Mouse (Mus musculus) olfactory bulb, adult 2 months (tissue): ENCODE results near the gene Aldh1l1. TPM values are rescaled to one million over a fixed set of nuclear protein-coding genes. Genes with fewer than 3 reads are reported as not detected.

ENCODE experiments used
- H3K27ac ChIP-seq: fragments of 200-500 bp; 2 replicates; pipeline ENCODE4 v1.5.1; 2012; ENCODE audit warnings: low read depth, low read length; ENCODE audit not compliant: insufficient read depth
- H3K4me1 ChIP-seq: fragments of 200-500 bp; 2 replicates; pipeline ENCODE4 v1.6.1; 2012; ENCODE audit warnings: low read length; ENCODE audit not compliant: control insufficient read depth, insufficient read depth
- H3K4me3 ChIP-seq: fragments of 200-500 bp; 2 replicates; pipeline ENCODE4 v1.5.1; 2012; ENCODE audit warnings: mild to moderate bottlenecking, low read depth, low read length, moderate library complexity; ENCODE audit not compliant: insufficient read depth
- CTCF ChIP-seq: fragments of 200-500 bp; IDR thresholded peaks from 2 replicates; pipeline ENCODE4 v1.5.1; 2012; ENCODE audit warnings: low read depth, mild to moderate bottlenecking, low read length, moderate library complexity; ENCODE audit not compliant: insufficient read depth
- POLR2A ChIP-seq: fragments of 200-500 bp; IDR thresholded peaks from 2 replicates; pipeline ENCODE4 v1.6.1; 2012; ENCODE audit warnings: mild to moderate bottlenecking, low read depth, low read length, moderate library complexity; ENCODE audit not compliant: insufficient read depth
- WGBS: fragments of 180-500 bp; shearing (Covaris S2); methylation state at CpG from one replicate; pipeline ENCODE4 v1.1.7; 2018; 5-methylcytosine and 5-hydroxymethylcytosine counted together
- polyA plus RNA-seq: library from polyadenylated mRNA; stranded (reverse); fragments of >200 nt; gene quantifications from 2 replicates; pipeline ENCODE4 v1.2.4, GENCODE M21; 2012; ENCODE audit warnings: low replicate concordance; ENCODE audit not compliant: missing spikeins, insufficient read depth, insufficient read length

The Aldh1l1 gene
- polyA plus RNA-seq, 1 experiment: not detected

- peaks cover 19% of the 10 kb centered on the region for H3K4me1 ChIP-seq
- TF ChIP-seq POLR2A: no peak
- TF ChIP-seq CTCF: no peak
- H3K27ac ChIP-seq: no peak overlapping the region
- no peak overlapping the region for H3K4me3 ChIP-seq
- 93% methylated on average over 2 of the region's 2 CpGs for WGBS
These were observed 25.0 kb upstream of the Aldh1l1 start for GRCm38 (mm10) chr6:90461181-90461580.

- H3K27ac ChIP-seq: no peak overlapping the region; the same call in 1 of the 2 replicates
- H3K4me1 ChIP-seq: peaks cover 24% of the 10 kb centered on the region
- TF ChIP-seq CTCF: no peak
- TF ChIP-seq POLR2A: 0 out of 2 replicates have a peak, but pooled peaks have one; percentile 10
- H3K4me3 ChIP-seq: peak overlapping the region; percentile 68
- whole genome bisulfite sequencing: 44% methylated on average over 12 of the region's 12 CpGs
These were observed 24.5 kb upstream of the Aldh1l1 start for GRCm38 (mm10) chr6:90461771-90462170.

- WGBS: under 1% methylated on average over 70 of the region's 70 CpGs
- Histone ChIP-seq H3K27ac (peak within 1 kb of the TSS; percentile 53), H3K4me3 (peak within 1 kb of the TSS; percentile 68), H3K4me1 (peaks cover 28% of the 10 kb centered on the region)
- peak; percentile 64 for TF ChIP-seq POLR2A
- TF ChIP-seq CTCF: no peak
These were observed 24.0 kb upstream of the Aldh1l1 start, which contains the start of gene Klf15 for GRCm38 (mm10) chr6:90462181-90462706. TSS of gene Klf15 (plus strand) at chr6:90462576.

- no peak for TF ChIP-seq POLR2A
- TF ChIP-seq CTCF: no peak
- Histone ChIP-seq H3K27ac (peak overlapping the region; percentile 53), H3K4me1 (peaks cover 28% of the 10 kb centered on the region), H3K4me3 (peak overlapping the region; percentile 68)
- WGBS: under 1% methylated on average over 38 of the region's 38 CpGs
These were observed 23.4 kb upstream of the Aldh1l1 start for GRCm38 (mm10) chr6:90462841-90463227.

GRCm38 (mm10) chr6:90463228-90463862 is 22.9 kb upstream of the Aldh1l1 start:
- Histone ChIP-seq H3K27ac (peak overlapping the region; percentile 53), H3K4me1 (peaks cover 28% of the 10 kb centered on the region), H3K4me3 (peak overlapping the region; percentile 68)
- WGBS: 1% methylated on average over 31 of the region's 31 CpGs
- TF ChIP-seq POLR2A (no peak), CTCF (no peak)

GRCm38 (mm10) chr6:90463890-90464421 is 22.3 kb upstream of the Aldh1l1 start:
- H3K27ac ChIP-seq: peak overlapping the region; percentile 48
- WGBS: 48% methylated on average over 7 of the region's 7 CpGs
- H3K4me1 ChIP-seq: peaks cover 29% of the 10 kb centered on the region
- TF ChIP-seq CTCF (no peak), POLR2A (no peak)
- H3K4me3 ChIP-seq: peak overlapping the region; percentile 68

GRCm38 (mm10) chr6:90465028-90465640 is 21.1 kb upstream of the Aldh1l1 start:
- Histone ChIP-seq H3K4me1 (peaks cover 32% of the 10 kb centered on the region), H3K27ac (no peak overlapping the region), H3K4me3 (no peak overlapping the region)
- 93% methylated on average over 11 of the region's 11 CpGs for WGBS
- no peak for TF ChIP-seq POLR2A
- TF ChIP-seq CTCF: no peak

GRCm38 (mm10) chr6:90466079-90466478 is 20.1 kb upstream of the Aldh1l1 start:
- WGBS: 64% methylated on average over 10 of the region's 10 CpGs
- peaks cover 35% of the 10 kb centered on the region for H3K4me1 ChIP-seq
- H3K27ac ChIP-seq: no peak overlapping the region
- H3K4me3 ChIP-seq: no peak overlapping the region
- no peak for TF ChIP-seq POLR2A
- TF ChIP-seq CTCF: no peak
